ENCODE assay signal across 13 mouse cellular contexts in genomic region chr17:87791517-87792098, GRCm38 (mm10). TPM values are rescaled to one million over a fixed set of nuclear protein-coding genes. Genes with fewer than 3 reads are reported as not detected.
DNase-seq lines count a peak whose midpoint lies in the region; ATAC-seq and TF ChIP-seq lines count a peak whose summit lies in the region.
"Had no signal": no experiment of that assay in that cellular context is flagged by ENCODE, and none has a peak within 500 bp of the region (broad histone marks: within the 10 kb centered on the region; RNA-seq: fewer than 3 reads in every experiment).

No protein-coding gene starts in this region.

- 75% methylated on average over 7 of the region's 7 CpGs for WGBS in heart, embryonic 10.5 days
- WGBS in neural tube, embryonic 15.5 days, result 79% methylated on average over 7 of the region's 7 CpGs

- DNase-seq in heart, embryonic 10.5 days (ENCODE audit: low spot score), result peak; percentile 65
- no peak for DNase-seq in heart, adult 8-10 months (ENCODE audit: low spot score)
- DNase-seq in neural tube, embryonic 10.5 days (ENCODE audit: extremely low spot score, low spot score), result peak; percentile 12
- peak; percentile 33 for DNase-seq in brain, embryonic 14.5 days (ENCODE audit: low read depth)
- peak; percentile 32 for DNase-seq in right cerebral cortex, postnatal 25 days
- no peak for DNase-seq in thymus, postnatal 36 days
- DNase-seq: adrenal gland, adult 8-10 months; kidney, adult 9 months; thymus, adult 18-20 months had no signal

- H3K4me3 ChIP-seq in heart, embryonic 10.5 days, result no peak overlapping the region
- H3K4me3 ChIP-seq in neural tube, embryonic 15.5 days (replicated peaks), result no peak overlapping the region
- H3K4me3 ChIP-seq: heart, embryonic 12.5 days; hindbrain, embryonic 12.5 days; megakaryocyte, embryonic 14.5 days had no signal

- no peaks in the 10 kb centered on the region for H3K36me3 ChIP-seq in heart, embryonic 10.5 days
- no peaks in the 10 kb centered on the region for H3K36me3 ChIP-seq in neural tube, embryonic 15.5 days
- H3K36me3 ChIP-seq: heart, embryonic 12.5 days; hindbrain, embryonic 12.5 days had no signal

- H3K4me2 ChIP-seq in neural tube, embryonic 15.5 days, result no peak overlapping the region
- H3K4me2 ChIP-seq: heart, embryonic 12.5 days; hindbrain, embryonic 12.5 days had no signal

- no peaks in the 10 kb centered on the region for H3K9me3 ChIP-seq in heart, embryonic 10.5 days
- H3K9me3 ChIP-seq in neural tube, embryonic 15.5 days (replicated peaks), result no peaks in the 10 kb centered on the region
- H3K9me3 ChIP-seq: heart, embryonic 12.5 days; hindbrain, embryonic 12.5 days had no signal

- no peak overlapping the region for H3K9ac ChIP-seq in neural tube, embryonic 15.5 days (replicated peaks)
- H3K9ac ChIP-seq: heart, embryonic 12.5 days; hindbrain, embryonic 12.5 days had no signal

- ATAC-seq in neural tube, embryonic 15.5 days (ENCODE audit: low FRiP score), result no peak

- TF ChIP-seq CTCF in brain, embryonic 14.5 days (IDR thresholded peaks at IDR 0.05; ENCODE audit: borderline replicate concordance, extremely low read depth, insufficient read depth, insufficient read length), result no peak

- TF ChIP-seq POLR2A in brain, embryonic 14.5 days (IDR thresholded peaks at IDR 0.05; ENCODE audit: borderline replicate concordance, extremely low read depth, insufficient read depth, insufficient read length, poor library complexity, severe bottlenecking), result no peak

- no peak overlapping the region for H3K27ac ChIP-seq in heart, embryonic 10.5 days
- no peak overlapping the region for H3K27ac ChIP-seq in neural tube, embryonic 15.5 days (replicated peaks)
- H3K27ac ChIP-seq: hindbrain, embryonic 12.5 days had no signal

- H3K4me1 ChIP-seq in heart, embryonic 10.5 days, result no peaks in the 10 kb centered on the region; the same call in 1 of the 2 replicates
- H3K4me1 ChIP-seq in neural tube, embryonic 15.5 days, result peaks cover 7% of the 10 kb centered on the region

- H3K27me3 ChIP-seq in heart, embryonic 10.5 days (ENCODE audit: insufficient read depth, poor library complexity, severe bottlenecking), result peaks cover 53% of the 10 kb centered on the region
- peaks cover 29% of the 10 kb centered on the region for H3K27me3 ChIP-seq in neural tube, embryonic 15.5 days (replicated peaks)

RNA-seq across cellular contexts. Expression of gene Kcnk12, which starts 6.2 kb away (rescaled TPM):
- 0.06 TPM in 1 of 2 replicates, not detected in the other for polyA plus RNA-seq in heart, embryonic 10.5 days (2016; fragmentation: Nextera tagmentation; extraction: Ambion mirVana)
- total RNA-seq in heart, adult 8-10 months (2022), result not detected
- 1.3 and 1.7 TPM in 2 replicates for polyA plus RNA-seq in neural tube, embryonic 15.5 days (2015; fragmentation: Nextera tagmentation; extraction: Ambion mirVana)
- polyA plus RNA-seq in brain, embryonic 14.5 days (2012; rRNA removed), result 1.4 and 2.1 TPM in 2 replicates

Comparison
In these comparisons a context has a peak if more than half of its experiments do, and no peak if none do; other contexts are left out.
1. DNase-seq: peak in heart, embryonic 10.5 days (single experiment), neural tube, embryonic 10.5 days (single experiment), brain, embryonic 14.5 days (single experiment) and right cerebral cortex, postnatal 25 days (single experiment); none in heart, adult 8-10 months (single experiment) and thymus, postnatal 36 days (0 of 2).